Mouse (Mus musculus) MEL (cell line): ENCODE measurements around the gene Hes1. TPM values are rescaled to one million over a fixed set of nuclear protein-coding genes. Genes with fewer than 3 reads are reported as not detected.

Experiments used
- DNase-seq: peaks from one replicate; pipeline ENCODE4 v3.0.0; 2011; ENCODE audit warnings: low read depth, low spot score
- H3K27ac ChIP-seq: 2 replicates; pipeline ENCODE4 v1.5.1; 2012; ENCODE audit warnings: low read depth, mild to moderate bottlenecking, control low read depth, low read length, moderate library complexity; ENCODE audit not compliant: control insufficient read depth
- H3K27me3 ChIP-seq, 2 experiments: fragments of 150-350 bp in 1 of 2; sonication (generic) in 1 of 2; 2 replicates each; pipeline ENCODE4 v1.6.1; 2012; ENCODE audit warnings: low read length in 2 of 2, mild to moderate bottlenecking in 2 of 2, improper control_type of control experiment in 1 of 2, moderate library complexity in 1 of 2; ENCODE audit not compliant: insufficient read depth in 2 of 2, control insufficient read depth in 1 of 2
- H3K36me3 ChIP-seq, 2 experiments: 2 replicates each; pipeline ENCODE4 v1.6.1; 2012 to 2014; ENCODE audit warnings: low read length in 2 of 2, improper control_type of control experiment in 1 of 2, inconsistent platforms in 1 of 2, mild to moderate bottlenecking in 1 of 2; ENCODE audit not compliant: insufficient read depth in 2 of 2, control insufficient read depth in 1 of 2
- H3K4me1 ChIP-seq, 2 experiments: fragments of 150-350 bp in 1 of 2; sonication (generic) in 1 of 2; 2 replicates each; pipeline ENCODE4 v1.6.1; 2012; ENCODE audit warnings: low read length in 2 of 2, improper control_type of control experiment in 1 of 2, mild to moderate bottlenecking in 1 of 2; ENCODE audit not compliant: insufficient read depth in 2 of 2, control insufficient read depth in 1 of 2
- H3K4me3 ChIP-seq, 2 experiments: fragments of 150-350 bp in 1 of 2; sonication (generic) in 1 of 2; 2 replicates each; pipeline ENCODE4 v1.5.1; 2012; ENCODE audit warnings: low read depth in 2 of 2, low read length in 2 of 2, mild to moderate bottlenecking in 2 of 2, moderate library complexity in 2 of 2, control low read depth in 1 of 2, improper control_type of control experiment in 1 of 2; ENCODE audit not compliant: control insufficient read depth in 1 of 2, insufficient read depth in 1 of 2
- H3K79me2 ChIP-seq: 2 replicates; pipeline ENCODE4 v1.6.1; 2012; ENCODE audit warnings: mild to moderate bottlenecking, low read length, moderate library complexity; ENCODE audit not compliant: control insufficient read depth, poor library complexity, insufficient read depth
- H3K9ac ChIP-seq: 2 replicates; pipeline ENCODE4 v1.6.1; 2012; ENCODE audit warnings: low read depth, mild to moderate bottlenecking, control low read depth, low read length, moderate library complexity; ENCODE audit not compliant: control insufficient read depth, poor library complexity, severe bottlenecking
- H3K9me3 ChIP-seq: fragments of 150-350 bp; sonication (generic); replicated peaks from 2 replicates; pipeline ENCODE4 v1.6.1; 2012; ENCODE audit warnings: mild to moderate bottlenecking, low read length, improper control_type of control experiment, moderate library complexity; ENCODE audit not compliant: insufficient read depth
- CHD1 ChIP-seq: IDR thresholded peaks from 2 replicates; pipeline ENCODE4 v1.6.1; 2012; ENCODE audit warnings: low read depth, mild to moderate bottlenecking, inconsistent platforms, low read length, improper control_type of control experiment
- CTCF ChIP-seq, 3 experiments: IDR thresholded peaks in 2 of 3; conservative IDR thresholded peaks in 1 of 3; 2 replicates each; pipeline ENCODE4 v1.5.1; 2011 to 2012; ENCODE audit warnings: low read length in 3 of 3, low read depth in 2 of 3, mild to moderate bottlenecking in 2 of 3, improper control_type of control experiment in 1 of 3, inconsistent platforms in 1 of 3, mixed read lengths in 1 of 3, moderate library complexity in 1 of 3; ENCODE audit not compliant: control insufficient read depth in 1 of 3, insufficient read depth in 1 of 3, poor library complexity in 1 of 3, severe bottlenecking in 1 of 3
- GATA1 ChIP-seq: IDR thresholded peaks from 2 replicates; pipeline ENCODE4 v1.6.1; 2011; ENCODE audit warnings: low read depth, low read length, improper control_type of control experiment
- HCFC1 ChIP-seq: IDR thresholded peaks from 2 replicates; pipeline ENCODE4 v1.6.1; 2012; ENCODE audit warnings: low read depth, mild to moderate bottlenecking, inconsistent platforms, low read length, improper control_type of control experiment, moderate library complexity
- KAT2A ChIP-seq: conservative IDR thresholded peaks from 2 replicates; pipeline ENCODE4 v1.6.1; 2012; ENCODE audit warnings: low read depth, low read length, improper control_type of control experiment, inconsistent platforms
- NELFE ChIP-seq: IDR thresholded peaks from 2 replicates; pipeline ENCODE4 v1.6.1; 2011; ENCODE audit warnings: low read depth, low read length, improper control_type of control experiment
- SIN3A ChIP-seq: IDR thresholded peaks from 2 replicates; pipeline ENCODE4 v1.6.1; 2012; ENCODE audit warnings: low read length, improper control_type of control experiment, inconsistent platforms
- SMC3 ChIP-seq: IDR thresholded peaks from 2 replicates; pipeline ENCODE4 v1.6.1; 2011; ENCODE audit warnings: low read depth, low read length, improper control_type of control experiment
- ZC3H11A ChIP-seq: IDR thresholded peaks from 2 replicates; pipeline ENCODE4 v1.6.1; 2012; ENCODE audit warnings: low read depth, mild to moderate bottlenecking, inconsistent platforms, low read length, improper control_type of control experiment
- polyA plus RNA-seq, 2 experiments: library from polyadenylated mRNA; stranded (reverse) in 1 of 2; unstranded in 1 of 2; fragments of >175 nt in 1 of 2; fragments of >200 nt in 1 of 2; gene quantifications; 2 replicates each; pipeline versions ENCODE4 v1.2.1 to v1.2.4; 2012; ENCODE audit warnings: low replicate concordance in 2 of 2, low read depth in 1 of 2; ENCODE audit not compliant: insufficient read length in 2 of 2, insufficient read depth in 1 of 2, missing spikeins in 1 of 2
- total RNA-seq: library from RNA; depleted of rRNA; stranded (reverse); fragments of 300-350 nt; gene quantifications from 2 replicates; pipeline ENCODE4 v1.2.3, GENCODE M21; 2012

Hes1 gene
- total and polyA plus RNA-seq, 3 experiments = 2.3 to 3.0 TPM; not detected in 1

DNA sequence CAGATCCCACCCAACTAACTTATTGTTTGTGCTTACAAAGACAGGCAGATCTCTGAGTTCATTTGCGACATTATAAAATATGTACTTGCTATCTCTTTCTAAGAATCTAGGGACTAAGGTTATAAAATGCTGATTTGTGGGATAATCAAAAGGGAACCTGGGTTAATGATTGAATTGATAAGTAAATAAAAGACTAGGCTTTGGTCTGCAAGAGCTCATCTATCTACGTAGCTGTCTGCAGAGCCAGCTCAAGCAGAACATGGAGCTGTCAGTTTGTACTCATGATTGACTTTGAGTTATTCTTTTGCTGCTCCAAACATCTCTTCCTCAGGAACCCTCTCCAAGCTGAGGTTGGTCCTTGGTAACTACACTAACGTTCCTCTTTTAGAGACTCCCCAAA is 46.3 kb downstream of the Hes1 start:
- Histone ChIP-seq H3K27me3 (peaks cover 3 to 12% of the 10 kb centered on the region in 2 experiments; a peak in 2 of 4 replicates), H3K4me3 (no peak overlapping the region)

GRCm38 (mm10) chr16:30111069-30111468 is 46.9 kb downstream of the Hes1 start:
- DNase-seq = no peak
- no peak for TF ChIP-seq CHD1
- TF ChIP-seq GATA1 = no peak
- no peak for TF ChIP-seq KAT2A
- TF ChIP-seq CTCF (IDR thresholded peaks at IDR 0.05 in 2 of 3, conservative IDR thresholded peaks at IDR 0.05 in 1 of 3; ENCODE audit: control insufficient read depth in 1 of 3, insufficient read depth in 1 of 3, low read depth in 2 of 3, low read length in 3 of 3, poor library complexity in 1 of 3, severe bottlenecking in 1 of 3) = no peak
- Histone ChIP-seq H3K4me3 (no peak overlapping the region), H3K27me3 (peaks cover 3 to 12% of the 10 kb centered on the region in 2 experiments; a peak in 2 of 4 replicates), H3K27ac (no peak overlapping the region), H3K9ac (no peak overlapping the region), H3K9me3 (no peaks in the 10 kb centered on the region), H3K4me1 (no peaks in the 10 kb centered on the region), H3K36me3 (no peaks in the 10 kb centered on the region), H3K79me2 (no peaks in the 10 kb centered on the region)

More for the DNA sequence above, 46.3 kb downstream of the Hes1 start:
- Histone ChIP-seq H3K4me1 (no peaks in the 10 kb centered on the region), H3K79me2 (no peaks in the 10 kb centered on the region), H3K9ac (no peak overlapping the region), H3K36me3 (no peaks in the 10 kb centered on the region), H3K27ac (no peak overlapping the region), H3K9me3 (no peaks in the 10 kb centered on the region)
- DNase-seq = no peak
- no peak for TF ChIP-seq HCFC1
- TF ChIP-seq NELFE = no peak

DNA sequence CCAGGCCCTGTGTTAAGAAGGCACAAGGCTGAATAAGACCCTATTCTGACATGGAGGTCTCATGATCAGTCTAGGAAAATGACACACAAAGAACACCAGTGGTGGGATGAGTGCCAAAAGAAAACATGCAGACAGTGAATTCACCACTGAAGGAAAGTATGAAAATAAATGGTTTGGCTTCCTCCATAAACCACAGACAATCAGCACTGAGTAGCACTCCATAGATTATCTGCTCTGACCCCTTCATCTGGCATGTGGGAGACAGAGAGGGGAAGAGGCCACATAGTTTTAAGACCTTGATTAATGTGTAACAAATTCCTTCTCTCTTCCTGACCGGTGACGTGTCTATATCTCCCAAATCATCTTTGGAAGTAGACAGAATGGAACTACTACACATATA is 47.4 kb downstream of the Hes1 start:
- TF ChIP-seq ZC3H11A (no peak), SIN3A (no peak)
- no peak overlapping the region for H3K9ac ChIP-seq
- DNase-seq = no peak
- H3K9me3 ChIP-seq = no peaks in the 10 kb centered on the region
- no peak overlapping the region for H3K27ac ChIP-seq
- peaks cover 3 to 11% of the 10 kb centered on the region in 2 experiments; a peak in 2 of 4 replicates for H3K27me3 ChIP-seq
- H3K79me2 ChIP-seq = no peaks in the 10 kb centered on the region
- no peaks in the 10 kb centered on the region for H3K4me1 ChIP-seq
- no peak overlapping the region for H3K4me3 ChIP-seq
- H3K36me3 ChIP-seq = no peaks in the 10 kb centered on the region

DNA sequence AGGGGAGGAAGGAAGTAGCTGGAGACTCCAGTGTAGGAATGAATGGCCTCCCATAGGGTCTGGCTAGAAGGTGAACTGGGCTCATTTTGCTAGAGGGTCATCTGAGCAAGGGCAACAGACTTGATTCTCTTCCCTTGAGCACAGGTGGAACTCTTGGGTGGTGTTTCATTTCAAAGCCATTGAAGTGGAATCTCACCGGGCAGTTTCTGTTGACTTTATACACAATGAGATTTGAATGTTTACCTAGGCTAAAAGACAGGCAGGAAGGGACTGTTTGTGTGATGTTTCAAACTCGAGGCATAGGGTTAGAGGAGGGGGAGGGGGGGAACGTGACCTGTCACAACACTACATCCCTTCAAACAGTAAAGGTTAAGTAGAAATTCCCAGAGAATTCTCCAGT is 49.0 kb downstream of the Hes1 start:
- no peak overlapping the region for H3K27ac ChIP-seq
- no peaks in the 10 kb centered on the region for H3K79me2 ChIP-seq
- no peaks in the 10 kb centered on the region for H3K9me3 ChIP-seq
- H3K4me1 ChIP-seq = no peaks in the 10 kb centered on the region
- no peak for DNase-seq
- no peaks in the 10 kb centered on the region for H3K36me3 ChIP-seq
- no peak overlapping the region for H3K4me3 ChIP-seq
- H3K9ac ChIP-seq = no peak overlapping the region
- peaks cover 2% of the 10 kb centered on the region in 2 experiments for H3K27me3 ChIP-seq
- TF ChIP-seq SMC3 = no peak
- TF ChIP-seq GATA1 = no peak
- TF ChIP-seq KAT2A = no peak
- TF ChIP-seq HCFC1 = no peak
